Mouse (Mus musculus) midbrain, postnatal 0 days (tissue): Measurements from ENCODE around the gene Syne3. TPM values are rescaled to one million over a fixed set of nuclear protein-coding genes. Genes with fewer than 3 reads are reported as not detected.

Experiments used
- ATAC-seq: fragments of 200-750 bp; cut with Nextera tagmentation; 2 replicates; pipeline ENCODE4 v1.8.0; 2017; ENCODE audit warnings: moderate number of reproducible peaks, mild to moderate bottlenecking, moderate TSS enrichment, moderate library complexity; ENCODE audit not compliant: low FRiP score
- DNase-seq: peaks from one replicate; pipeline ENCODE4 v3.0.0-alpha.2; 2015; ENCODE audit warnings: low spot score
- H3K27ac ChIP-seq: fragments of 300-500 bp; sonication (generic); 2 replicates; pipeline ENCODE4 v1.5.1; 2014; ENCODE audit warnings: low read depth, mild to moderate bottlenecking, low read length, mixed read lengths
- H3K27me3 ChIP-seq: fragments of 300-500 bp; sonication (generic); 2 replicates; pipeline ENCODE4 v1.6.1; 2014; ENCODE audit warnings: low read length, control low read depth, mixed read lengths; ENCODE audit not compliant: insufficient read depth
- H3K36me3 ChIP-seq: fragments of 300-500 bp; sonication (generic); 2 replicates; pipeline ENCODE4 v1.6.1; 2014; ENCODE audit warnings: low read length, control low read depth, mixed read lengths; ENCODE audit not compliant: insufficient read depth
- H3K4me1 ChIP-seq: fragments of 300-500 bp; sonication (generic); 2 replicates; pipeline ENCODE4 v1.6.1; 2014; ENCODE audit warnings: mild to moderate bottlenecking, control low read depth, antibody characterized with exemption, low read length, mixed read lengths; ENCODE audit not compliant: insufficient read depth
- H3K4me2 ChIP-seq: fragments of 300-500 bp; sonication (generic); 2 replicates; pipeline ENCODE4 v1.6.1; 2014; ENCODE audit warnings: low read depth, mild to moderate bottlenecking, low read length, mixed read lengths; ENCODE audit not compliant: poor library complexity, severe bottlenecking
- H3K4me3 ChIP-seq: fragments of 300-500 bp; sonication (generic); 2 replicates; pipeline ENCODE4 v1.5.1; 2014; ENCODE audit warnings: low read depth, mild to moderate bottlenecking, low read length, moderate library complexity
- H3K9ac ChIP-seq: fragments of 300-500 bp; sonication (generic); replicated peaks from 2 replicates; pipeline ENCODE4 v1.6.1; 2014; ENCODE audit warnings: mild to moderate bottlenecking, low read length, moderate library complexity, mixed read lengths; ENCODE audit not compliant: poor library complexity, severe bottlenecking
- H3K9me3 ChIP-seq: fragments of 300-500 bp; sonication (generic); 2 replicates; pipeline ENCODE4 v1.6.1; 2016; ENCODE audit warnings: low read length, control low read depth
- CTCF ChIP-seq: IDR thresholded peaks from 2 replicates; pipeline ENCODE4 v1.5.1; 2016; ENCODE audit warnings: antibody characterized with exemption, mild to moderate bottlenecking
- WGBS: fragments of 180-500 bp; shearing (Covaris S2); extraction: QIAGEN DNeasy Blood & Tissue Kit; methylation state at CpG from one replicate; pipeline ENCODE4 v1.1.7; 2014; 5-methylcytosine and 5-hydroxymethylcytosine counted together
- polyA plus RNA-seq: library from polyadenylated mRNA; unstranded; fragments of >200 nt; fragmentation: Nextera tagmentation; extraction: Ambion mirVana; gene quantifications from 2 replicates; pipeline ENCODE4 v1.2.1, GENCODE M21; 2015
- total RNA-seq: library from RNA; depleted of rRNA; stranded (reverse); fragments of >200 nt; gene quantifications from 2 replicates; pipeline ENCODE4 v1.2.3, GENCODE M21; 2014

Gene Syne3
- total and polyA plus RNA-seq, 2 experiments from 2014 or later, result 0.85 to 0.93 TPM

DNA sequence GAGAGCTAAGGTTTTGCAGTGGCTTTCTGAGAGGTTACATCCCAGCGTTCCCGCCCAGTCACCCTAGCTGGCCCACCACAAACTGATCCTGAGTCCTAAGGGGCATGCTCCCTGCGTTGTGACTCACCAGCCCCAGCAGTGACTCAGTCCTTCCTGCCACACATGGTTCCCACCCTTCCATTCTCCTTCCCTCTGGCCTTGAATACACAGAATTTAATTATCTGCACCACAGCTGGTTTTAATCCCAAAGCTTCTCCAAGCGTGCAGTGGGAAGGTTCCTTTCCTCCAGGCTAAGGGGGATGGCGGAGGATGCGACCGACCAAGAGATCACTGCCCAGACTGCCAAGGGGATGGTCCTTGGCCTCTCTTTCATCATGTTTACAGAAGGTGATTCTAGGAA is 26.1 kb downstream of the Syne3 start:
- Histone ChIP-seq H3K4me2 (no peak overlapping the region), H3K9ac (no peak overlapping the region), H3K4me1 (no peaks in the 10 kb centered on the region), H3K4me3 (no peak overlapping the region), H3K27me3 (no peaks in the 10 kb centered on the region), H3K27ac (no peak overlapping the region), H3K9me3 (no peaks in the 10 kb centered on the region), H3K36me3 (no peaks in the 10 kb centered on the region)
- ATAC-seq (no peak), DNase-seq (no peak)
- WGBS, result 38% methylated on average over 7 of the region's 7 CpGs
- TF ChIP-seq CTCF, result no peak

DNA sequence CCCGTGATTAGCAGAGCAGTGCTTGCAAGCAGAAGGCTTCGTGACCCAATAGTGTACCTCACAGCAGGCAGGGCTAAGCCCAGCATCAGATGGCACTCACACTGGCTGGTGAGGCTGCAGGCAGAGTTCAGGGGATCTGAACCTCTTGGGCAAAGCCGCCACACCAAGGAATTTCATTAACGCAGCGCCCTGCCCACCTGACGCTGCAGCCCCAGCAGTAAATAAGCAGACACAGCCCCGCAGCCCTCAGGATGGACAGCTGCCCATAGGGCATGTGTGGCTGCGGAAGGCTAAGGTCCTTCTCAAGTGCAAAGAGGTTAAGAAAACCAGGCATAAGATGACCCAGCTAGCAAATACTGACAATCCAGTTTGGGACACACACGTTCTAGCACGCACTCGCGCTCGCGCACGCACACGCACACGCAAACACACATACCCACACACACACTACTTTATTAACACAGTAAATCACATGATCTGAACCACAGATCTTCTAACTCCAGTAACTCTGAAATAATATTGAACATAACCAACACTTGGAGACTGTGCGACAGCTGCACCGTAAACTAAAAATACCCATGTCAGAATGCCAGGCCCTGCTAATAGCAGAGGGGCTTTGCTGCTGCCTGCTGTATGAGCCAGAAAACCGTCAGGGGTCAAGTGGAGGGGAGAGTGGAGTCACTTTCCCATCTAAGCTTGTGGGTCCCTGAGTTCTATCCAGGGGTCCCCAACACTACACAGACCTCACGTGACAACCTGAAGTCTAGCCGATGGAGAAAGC is 30.5 kb downstream of the Syne3 start:
- no peak for DNase-seq
- no peak for ATAC-seq
- WGBS, result 68% methylated on average over 22 of the region's 22 CpGs
- Histone ChIP-seq H3K36me3 (no peaks in the 10 kb centered on the region), H3K9ac (no peak overlapping the region), H3K27ac (0 out of 2 replicates have a peak overlapping the region, but pooled peaks have one; percentile 12), H3K9me3 (no peaks in the 10 kb centered on the region), H3K27me3 (no peaks in the 10 kb centered on the region), H3K4me1 (no peaks in the 10 kb centered on the region), H3K4me2 (0 out of 2 replicates have a peak overlapping the region, but pooled peaks have one; percentile 18), H3K4me3 (no peak overlapping the region)
- TF ChIP-seq CTCF, result no peak

DNA sequence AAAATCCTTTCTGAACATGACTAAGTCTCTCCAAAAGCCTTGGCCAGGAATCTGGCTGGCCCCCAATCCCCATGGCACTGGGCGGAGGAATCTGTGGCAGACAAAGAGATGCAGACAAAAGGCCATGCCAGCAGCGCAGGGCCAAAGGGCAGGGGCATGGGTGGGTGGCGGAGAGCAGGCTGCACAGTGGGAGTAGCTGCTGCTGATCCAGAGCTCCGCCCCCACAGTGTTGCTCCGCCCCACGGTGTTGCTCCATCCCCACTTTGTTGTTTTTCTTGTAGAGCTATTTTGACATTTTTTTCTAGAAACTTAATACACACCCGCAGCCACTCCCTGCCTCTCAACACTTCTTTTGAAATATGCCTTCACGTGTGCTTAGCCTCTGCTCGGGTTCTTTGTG is 31.2 kb downstream of the Syne3 start:
- Histone ChIP-seq H3K27me3 (no peaks in the 10 kb centered on the region), H3K9me3 (no peaks in the 10 kb centered on the region), H3K4me2 (peak overlapping the region; percentile 18; the same call in 1 of the 2 replicates), H3K4me3 (no peak overlapping the region), H3K36me3 (no peaks in the 10 kb centered on the region), H3K9ac (no peak overlapping the region), H3K27ac (0 out of 2 replicates have a peak overlapping the region, but pooled peaks have one; percentile 12), H3K4me1 (no peaks in the 10 kb centered on the region)
- DNase-seq, result no peak
- ATAC-seq, result no peak
- TF ChIP-seq CTCF, result no peak
- 13% methylated on average over 9 of the region's 9 CpGs for whole genome bisulfite sequencing

DNA sequence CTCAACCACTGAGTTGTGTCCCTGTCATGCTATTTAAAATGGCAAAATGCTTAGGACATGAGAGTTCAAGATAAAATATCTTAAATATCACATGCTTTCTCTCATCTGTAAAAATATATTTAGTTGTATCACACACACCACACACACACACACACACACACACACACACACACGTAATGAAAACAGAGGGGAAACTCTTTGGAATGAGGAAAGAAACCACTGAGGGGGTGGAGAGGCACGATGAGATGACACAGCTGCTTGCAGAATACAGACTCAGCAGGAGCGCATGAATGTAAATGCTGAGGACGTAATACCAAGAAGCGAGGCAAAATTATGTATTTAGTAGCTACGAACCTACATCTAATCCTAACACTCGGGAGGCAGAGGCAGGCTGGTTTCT is 32.7 kb downstream of the Syne3 start:
- Histone ChIP-seq H3K9ac (no peak overlapping the region), H3K27me3 (no peaks in the 10 kb centered on the region), H3K36me3 (no peaks in the 10 kb centered on the region), H3K4me2 (no peak overlapping the region), H3K4me1 (no peaks in the 10 kb centered on the region), H3K27ac (no peak overlapping the region), H3K4me3 (no peak overlapping the region), H3K9me3 (no peaks in the 10 kb centered on the region)
- DNase-seq (no peak), ATAC-seq (no peak)
- TF ChIP-seq CTCF, result no peak
- WGBS, result 78% methylated on average over 7 of the region's 7 CpGs

DNA sequence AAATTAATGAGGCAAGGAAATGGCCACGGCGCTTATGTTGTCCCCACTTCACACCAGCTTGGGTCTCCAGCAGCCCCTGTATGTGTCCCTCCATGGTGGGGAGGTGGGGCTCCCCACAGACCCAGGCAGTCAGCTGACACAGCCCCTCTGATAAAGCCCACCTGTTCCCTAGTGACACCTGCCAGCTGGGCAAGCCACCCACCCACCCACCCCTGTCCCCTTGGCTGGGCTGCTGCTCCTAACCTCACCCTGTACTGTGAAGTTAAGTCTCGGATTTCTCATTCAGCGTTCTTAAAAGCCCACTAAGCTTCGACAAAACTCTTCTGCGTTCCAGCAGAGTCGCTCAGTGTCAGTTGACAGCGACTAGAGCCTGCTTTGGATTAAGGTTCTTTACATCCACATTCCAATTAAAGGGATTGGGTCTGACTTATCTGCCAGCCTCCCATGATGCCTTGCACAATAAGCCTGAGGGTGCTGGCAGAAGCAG is 33.2 kb downstream of the Syne3 start:
- no peaks in the 10 kb centered on the region for H3K36me3 ChIP-seq
- DNase-seq, result no peak
- no peak for TF ChIP-seq CTCF
- no peak overlapping the region for H3K9ac ChIP-seq
- no peak overlapping the region for H3K27ac ChIP-seq
- H3K4me3 ChIP-seq, result no peak overlapping the region
- no peak for ATAC-seq
- H3K4me2 ChIP-seq, result no peak overlapping the region
- no peaks in the 10 kb centered on the region for H3K9me3 ChIP-seq
- WGBS, result 23% methylated on average over 8 of the region's 8 CpGs
- H3K4me1 ChIP-seq, result no peaks in the 10 kb centered on the region
- H3K27me3 ChIP-seq, result no peaks in the 10 kb centered on the region

DNA sequence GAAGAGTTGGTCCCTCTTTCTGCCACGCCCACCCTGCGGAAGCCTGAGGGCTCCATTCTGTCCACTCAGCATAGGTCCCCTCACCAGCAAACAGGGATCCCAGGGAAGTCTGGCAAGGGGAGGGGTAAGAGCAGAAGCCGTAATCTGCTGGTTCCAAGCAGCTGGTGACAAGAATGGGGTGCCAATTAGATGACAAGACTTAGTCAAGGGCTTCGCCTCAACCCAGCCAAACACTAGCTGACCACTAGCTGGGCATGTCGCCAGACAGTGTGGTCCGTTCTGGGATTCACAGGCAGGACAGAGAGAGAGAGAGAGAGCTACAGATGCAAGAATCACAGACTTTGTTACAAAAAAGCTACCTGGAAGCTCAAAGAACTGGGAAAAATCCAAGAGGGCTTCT is 36.7 kb downstream of the Syne3 start:
- WGBS, result 83% methylated on average over 6 of the region's 6 CpGs
- H3K36me3 ChIP-seq, result no peaks in the 10 kb centered on the region

More for the DNA sequence above, 36.7 kb downstream of the Syne3 start:
- Histone ChIP-seq H3K9ac (no peak overlapping the region), H3K4me1 (no peaks in the 10 kb centered on the region), H3K27me3 (no peaks in the 10 kb centered on the region), H3K4me3 (no peak overlapping the region), H3K4me2 (no peak overlapping the region), H3K9me3 (no peaks in the 10 kb centered on the region), H3K27ac (no peak overlapping the region)
- no peak for DNase-seq
- TF ChIP-seq CTCF, result no peak
- ATAC-seq, result no peak
